ENCODE assay signal across 13 mouse cellular contexts in the genomic region with DNA sequence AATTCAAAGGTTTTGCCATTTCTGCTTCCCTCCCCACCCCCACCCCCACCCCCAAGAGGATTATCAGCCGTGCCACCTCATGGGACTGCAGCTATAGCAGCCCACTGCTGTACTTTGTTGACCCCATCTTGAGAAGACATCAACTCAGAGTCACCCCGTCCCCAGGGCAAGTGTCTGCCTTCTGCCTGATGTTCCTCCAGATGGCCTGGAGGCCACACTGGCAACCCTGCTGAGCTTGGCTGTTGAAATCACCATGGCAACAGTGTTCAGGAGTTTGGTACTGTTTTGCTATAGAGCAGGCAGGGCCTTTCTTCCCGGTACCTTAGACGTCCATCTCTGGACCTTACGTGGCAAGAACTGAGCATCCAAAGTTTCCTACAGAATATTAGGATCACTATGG.
DNase-seq lines count a peak whose midpoint lies in the region; ATAC-seq lines count a peak whose summit lies in the region.
"Had no signal": no experiment of that assay in that cellular context is flagged by ENCODE, and none has a peak within 500 bp of the region (broad histone marks: within the 10 kb centered on the region; RNA-seq: fewer than 3 reads in every experiment).

No protein-coding gene starts in this region.

- H3K9ac ChIP-seq in forebrain, embryonic 11.5 days (ENCODE audit: low read length): no peak overlapping the region
- no peak overlapping the region for H3K9ac ChIP-seq in hindbrain, embryonic 11.5 days (ENCODE audit: low read depth, low read length)
- H3K9ac ChIP-seq in neural tube, embryonic 11.5 days (ENCODE audit: low read length): no peak overlapping the region
- H3K9ac ChIP-seq in intestine, embryonic 16.5 days (ENCODE audit: low read depth, low read length): no peak overlapping the region

- peaks cover 5% of the 10 kb centered on the region for H3K4me1 ChIP-seq in forebrain, embryonic 11.5 days (replicated peaks; ENCODE audit: control insufficient read depth, insufficient read depth, low read length)
- peaks cover 33% of the 10 kb centered on the region for H3K4me1 ChIP-seq in forebrain, embryonic 10.5 days
- peaks cover 2% of the 10 kb centered on the region; the same call in 1 of the 2 replicates for H3K4me1 ChIP-seq in hindbrain, embryonic 11.5 days (replicated peaks; ENCODE audit: control insufficient read depth, insufficient read depth, low read length)
- H3K4me1 ChIP-seq in neural tube, embryonic 11.5 days (ENCODE audit: control insufficient read depth, insufficient read depth, low read length): peaks cover 9% of the 10 kb centered on the region; the same call in 1 of the 2 replicates
- no peaks in the 10 kb centered on the region for H3K4me1 ChIP-seq in intestine, embryonic 16.5 days (ENCODE audit: control insufficient read depth, insufficient read depth, low read length)

- H3K4me2 ChIP-seq in forebrain, embryonic 11.5 days (ENCODE audit: low read depth, low read length, severe bottlenecking): no peak overlapping the region
- no peak overlapping the region for H3K4me2 ChIP-seq in hindbrain, embryonic 11.5 days (replicated peaks; ENCODE audit: low read depth, low read length)
- no peak overlapping the region for H3K4me2 ChIP-seq in neural tube, embryonic 11.5 days (ENCODE audit: low read depth)
- no peak overlapping the region for H3K4me2 ChIP-seq in intestine, embryonic 16.5 days (ENCODE audit: low read depth, low read length)

- H3K4me3 ChIP-seq in forebrain, embryonic 11.5 days (ENCODE audit: low read depth, low read length): no peak overlapping the region
- H3K4me3 ChIP-seq in forebrain, embryonic 10.5 days: no peak overlapping the region
- no peak overlapping the region for H3K4me3 ChIP-seq in hindbrain, embryonic 11.5 days (ENCODE audit: low read depth, low read length)
- H3K4me3 ChIP-seq in neural tube, embryonic 11.5 days (ENCODE audit: low read depth, low read length): no peak overlapping the region
- no peak overlapping the region for H3K4me3 ChIP-seq in intestine, embryonic 16.5 days (ENCODE audit: low read length)

- H3K36me3 ChIP-seq in forebrain, embryonic 11.5 days (ENCODE audit: control insufficient read depth, insufficient read depth, low read length): no peaks in the 10 kb centered on the region
- peaks cover 5% of the 10 kb centered on the region; the same call in 1 of the 2 replicates for H3K36me3 ChIP-seq in forebrain, embryonic 10.5 days (replicated peaks)
- H3K36me3 ChIP-seq in hindbrain, embryonic 11.5 days (ENCODE audit: control insufficient read depth, insufficient read depth, low read length): no peaks in the 10 kb centered on the region
- H3K36me3 ChIP-seq in neural tube, embryonic 11.5 days (ENCODE audit: control insufficient read depth, insufficient read depth, low read length): no peaks in the 10 kb centered on the region
- no peaks in the 10 kb centered on the region for H3K36me3 ChIP-seq in intestine, embryonic 16.5 days (ENCODE audit: control insufficient read depth, insufficient read depth, low read length)
- H3K36me3 ChIP-seq: G1E had no signal

- H3K27ac ChIP-seq in forebrain, embryonic 11.5 days (ENCODE audit: low read depth, low read length): no peak overlapping the region
- H3K27ac ChIP-seq in forebrain, embryonic 10.5 days: no peak overlapping the region
- 0 out of 2 replicates have a peak overlapping the region, but pooled peaks have one; percentile 11 for H3K27ac ChIP-seq in hindbrain, embryonic 11.5 days (ENCODE audit: low read depth, low read length)
- H3K27ac ChIP-seq in neural tube, embryonic 11.5 days (ENCODE audit: low read depth, low read length): 0 out of 2 replicates have a peak overlapping the region, but pooled peaks have one; percentile 7
- no peak overlapping the region for H3K27ac ChIP-seq in intestine, embryonic 16.5 days (ENCODE audit: low read length)

- ATAC-seq in forebrain, embryonic 11.5 days (replicated peaks; ENCODE audit: low FRiP score): no peak
- peak; percentile 53 for ATAC-seq in hindbrain, embryonic 11.5 days (ENCODE audit: low FRiP score)
- ATAC-seq in neural tube, embryonic 11.5 days (ENCODE audit: insufficient read depth, low FRiP score, low TSS enrichment): peak; percentile 31; the same call in 1 of the 2 replicates
- ATAC-seq in intestine, embryonic 16.5 days: no peak

- peak; percentile 54 for DNase-seq in forebrain, embryonic 11.5 days (ENCODE audit: low spot score)
- DNase-seq in forebrain, embryonic 10.5 days (ENCODE audit: extremely low spot score, low spot score): no peak
- DNase-seq in embryo, embryonic 10 days (ENCODE audit: low spot score): peak; percentile 67
- peak; percentile 59 for DNase-seq in hindbrain, embryonic 11.5 days (ENCODE audit: low spot score)
- DNase-seq in neural tube, embryonic 11.5 days (ENCODE audit: low spot score): peak; percentile 48
- no peak for DNase-seq in frontal cortex, postnatal 14 days (ENCODE audit: low spot score in 2 of 2)
- DNase-seq in Muller cell, postnatal 12 days (ENCODE audit: inconsistent ontology term): no peak
- DNase-seq: adrenal gland, postnatal 14 days; heart, adult 18-20 months; kidney, adult 9 months; lung, adult 2 months had no signal

- H3K27me3 ChIP-seq in forebrain, embryonic 11.5 days (ENCODE audit: control insufficient read depth, insufficient read depth, low read length): no peaks in the 10 kb centered on the region
- H3K27me3 ChIP-seq in forebrain, embryonic 10.5 days (ENCODE audit: poor library complexity, severe bottlenecking): no peaks in the 10 kb centered on the region
- no peaks in the 10 kb centered on the region for H3K27me3 ChIP-seq in hindbrain, embryonic 11.5 days (ENCODE audit: control insufficient read depth, insufficient read depth, low read length)
- H3K27me3 ChIP-seq in neural tube, embryonic 11.5 days (ENCODE audit: control insufficient read depth, insufficient read depth, low read length): no peaks in the 10 kb centered on the region
- no peaks in the 10 kb centered on the region for H3K27me3 ChIP-seq in intestine, embryonic 16.5 days (replicated peaks; ENCODE audit: control insufficient read depth, insufficient read depth, low read length)

- no peaks in the 10 kb centered on the region for H3K9me3 ChIP-seq in forebrain, embryonic 11.5 days (ENCODE audit: control insufficient read depth, low read length)
- peaks cover 8% of the 10 kb centered on the region; the same call in 1 of the 2 replicates for H3K9me3 ChIP-seq in forebrain, embryonic 10.5 days
- H3K9me3 ChIP-seq in hindbrain, embryonic 11.5 days (ENCODE audit: control insufficient read depth, low read length): no peaks in the 10 kb centered on the region
- no peaks in the 10 kb centered on the region for H3K9me3 ChIP-seq in neural tube, embryonic 11.5 days (ENCODE audit: control insufficient read depth, low read length)
- no peaks in the 10 kb centered on the region for H3K9me3 ChIP-seq in intestine, embryonic 16.5 days (ENCODE audit: control insufficient read depth, low read length)

- 47% methylated on average over 5 of the region's 5 CpGs for WGBS in forebrain, embryonic 11.5 days
- WGBS in forebrain, embryonic 10.5 days: 54% methylated on average over 5 of the region's 5 CpGs
- WGBS in hindbrain, embryonic 11.5 days: 15% methylated on average over 5 of the region's 5 CpGs
- 16% methylated on average over 5 of the region's 5 CpGs for whole genome bisulfite sequencing in neural tube, embryonic 11.5 days
- 60% methylated on average over 5 of the region's 5 CpGs for WGBS in intestine, embryonic 16.5 days

Comparison
In these comparisons a context has a peak if more than half of its experiments do, and no peak if none do; other contexts are left out.
1. DNase-seq: peak in forebrain, embryonic 11.5 days (single experiment), embryo, embryonic 10 days (single experiment), hindbrain, embryonic 11.5 days (single experiment) and neural tube, embryonic 11.5 days (single experiment); none in forebrain, embryonic 10.5 days (single experiment), frontal cortex, postnatal 14 days (0 of 2) and Muller cell, postnatal 12 days (single experiment).
2. ATAC-seq: peak in hindbrain, embryonic 11.5 days (single experiment) and neural tube, embryonic 11.5 days (single experiment); none in forebrain, embryonic 11.5 days (single experiment) and intestine, embryonic 16.5 days (single experiment).
3. H3K27ac ChIP-seq: peak in hindbrain, embryonic 11.5 days (single experiment) and neural tube, embryonic 11.5 days (single experiment); none in forebrain, embryonic 11.5 days (single experiment), forebrain, embryonic 10.5 days (single experiment) and intestine, embryonic 16.5 days (single experiment).